Mouse (Mus musculus): ENCODE measurements around the gene Gm11214. TPM values are rescaled to one million over a fixed set of nuclear protein-coding genes. Genes with fewer than 3 reads are reported as not detected.
A peak's percentile ranks its signal among the peaks of the same experiment; 100 is the strongest.

Gm11214 gene
- polyA plus RNA-seq, 1 experiment from 2014 or later = not detected

- 27% methylated on average over 4 of the region's 4 CpGs for WGBS
- no peaks in the 10 kb centered on the region for H3K4me1 ChIP-seq (replicated peaks; ENCODE audit: control insufficient read depth, insufficient read depth)
These were observed 4.1 kb downstream of the Gm11214 start for GRCm38 (mm10) chr4:63659086-63659485.

DNA sequence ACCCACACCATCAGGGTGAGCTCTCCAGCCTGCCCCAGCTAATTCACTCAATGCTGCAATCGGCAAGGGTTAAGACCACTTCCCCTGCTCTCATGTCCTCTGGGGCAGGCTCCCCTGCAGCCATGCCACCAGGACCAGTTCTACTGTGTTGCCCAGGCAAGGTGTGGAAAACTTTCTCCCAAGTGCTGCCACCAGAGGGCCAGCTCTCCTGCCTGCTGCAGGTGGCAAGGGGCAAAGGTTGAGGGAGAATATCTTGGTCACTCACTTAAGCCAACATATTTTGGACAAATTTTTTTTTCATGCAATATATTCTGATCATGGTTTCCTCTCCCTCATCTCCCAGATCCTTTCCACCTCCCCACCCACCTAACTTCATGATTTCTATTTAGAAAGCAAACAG lies 8.8 kb downstream of the Gm11214 start:
- Histone ChIP-seq H3K4me3 (ENCODE audit: low read depth, low read length) (no peak overlapping the region), H3K9ac (ENCODE audit: low read length) (no peak overlapping the region), H3K4me1 (replicated peaks; ENCODE audit: control insufficient read depth, insufficient read depth) (no peaks in the 10 kb centered on the region), H3K9me3 (ENCODE audit: control insufficient read depth, low read length) (no peaks in the 10 kb centered on the region), H3K36me3 (ENCODE audit: control insufficient read depth, insufficient read depth, low read length) (no peaks in the 10 kb centered on the region), H3K4me2 (replicated peaks; ENCODE audit: low read depth) (no peak overlapping the region), H3K27ac (replicated peaks) (no peak overlapping the region), H3K27me3 (ENCODE audit: control insufficient read depth, insufficient read depth, low read length) (no peaks in the 10 kb centered on the region)
- WGBS = 77% methylated on average over 1 of the region's 1 CpGs
- TF ChIP-seq CTCF (IDR thresholded peaks at IDR 0.05; ENCODE audit: low read depth) = peak; percentile 62
- TF ChIP-seq EP300 (optimal IDR thresholded peaks at IDR 0.05) = no peak
- ATAC-seq (ENCODE audit: low FRiP score, low TSS enrichment) (no peak), DNase-seq (ENCODE audit: low spot score) (peak; percentile 16)

More at GRCm38 (mm10) chr4:63659086-63659485, 4.1 kb downstream of the Gm11214 start:
- TF ChIP-seq EP300 (optimal IDR thresholded peaks at IDR 0.05) (no peak), CTCF (IDR thresholded peaks at IDR 0.05; ENCODE audit: low read depth) (no peak)
- ATAC-seq (ENCODE audit: low FRiP score, low TSS enrichment) (no peak), DNase-seq (ENCODE audit: low spot score) (no peak)
- Histone ChIP-seq H3K9ac (ENCODE audit: low read length) (no peak overlapping the region), H3K4me2 (replicated peaks; ENCODE audit: low read depth) (no peak overlapping the region), H3K4me3 (ENCODE audit: low read depth, low read length) (no peak overlapping the region), H3K27ac (replicated peaks) (no peak overlapping the region), H3K36me3 (ENCODE audit: control insufficient read depth, insufficient read depth, low read length) (no peaks in the 10 kb centered on the region), H3K9me3 (ENCODE audit: control insufficient read depth, low read length) (no peaks in the 10 kb centered on the region), H3K27me3 (ENCODE audit: control insufficient read depth, insufficient read depth, low read length) (no peaks in the 10 kb centered on the region)

DNA sequence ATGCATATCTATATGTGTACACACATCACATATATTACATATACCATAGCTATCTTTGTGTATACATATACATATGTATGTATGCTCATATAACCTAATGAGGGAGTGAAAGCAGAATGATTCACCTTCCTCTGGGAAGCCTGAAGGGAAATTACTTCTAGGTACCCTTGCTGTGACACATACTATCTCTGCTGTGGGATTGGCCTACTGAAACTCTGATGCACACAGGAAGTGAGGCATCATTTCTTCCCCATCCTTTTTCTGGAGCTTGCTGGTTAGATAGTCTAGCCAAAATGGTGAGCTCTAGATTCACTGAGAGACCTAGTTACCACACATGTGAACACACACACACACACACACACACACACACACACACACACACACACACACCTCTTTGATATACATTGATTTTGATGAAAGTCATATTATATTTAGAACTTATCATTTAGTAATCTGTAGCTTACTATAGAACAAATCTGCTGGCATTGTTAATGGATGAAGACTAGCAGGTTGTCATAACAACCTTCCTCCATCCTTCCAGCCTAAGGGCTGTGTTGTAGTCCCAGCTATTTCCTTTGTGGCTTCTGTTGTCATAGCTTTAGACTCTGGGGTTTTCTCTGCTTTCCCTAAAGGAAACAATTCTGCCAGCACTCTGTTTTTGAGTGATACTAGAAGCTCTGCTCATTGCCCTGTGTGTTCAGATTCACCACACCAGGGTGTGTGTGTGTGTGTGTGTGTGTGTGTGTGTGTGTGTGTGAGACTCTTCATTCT lies 19.0 kb downstream of the Gm11214 start:
- Histone ChIP-seq H3K4me2 (replicated peaks; ENCODE audit: low read depth) (no peak overlapping the region), H3K4me1 (replicated peaks; ENCODE audit: control insufficient read depth, insufficient read depth) (no peaks in the 10 kb centered on the region), H3K9me3 (ENCODE audit: control insufficient read depth, low read length) (no peaks in the 10 kb centered on the region), H3K27ac (replicated peaks) (no peak overlapping the region), H3K4me3 (ENCODE audit: low read depth, low read length) (no peak overlapping the region), H3K27me3 (ENCODE audit: control insufficient read depth, insufficient read depth, low read length) (no peaks in the 10 kb centered on the region), H3K36me3 (ENCODE audit: control insufficient read depth, insufficient read depth, low read length) (no peaks in the 10 kb centered on the region), H3K9ac (ENCODE audit: low read length) (no peak overlapping the region)
- DNase-seq (ENCODE audit: low spot score) = no peak
- no peak for ATAC-seq (ENCODE audit: low FRiP score, low TSS enrichment)
- TF ChIP-seq EP300 (optimal IDR thresholded peaks at IDR 0.05) = no peak
- TF ChIP-seq CTCF (IDR thresholded peaks at IDR 0.05; ENCODE audit: low read depth) = no peak

- Histone ChIP-seq H3K4me1 (replicated peaks; ENCODE audit: control insufficient read depth, insufficient read depth) (no peaks in the 10 kb centered on the region), H3K27ac (replicated peaks) (no peak overlapping the region), H3K36me3 (ENCODE audit: control insufficient read depth, insufficient read depth, low read length) (no peaks in the 10 kb centered on the region), H3K9me3 (ENCODE audit: control insufficient read depth, low read length) (no peaks in the 10 kb centered on the region), H3K27me3 (ENCODE audit: control insufficient read depth, insufficient read depth, low read length) (no peaks in the 10 kb centered on the region), H3K4me3 (ENCODE audit: low read depth, low read length) (no peak overlapping the region), H3K4me2 (replicated peaks; ENCODE audit: low read depth) (no peak overlapping the region), H3K9ac (ENCODE audit: low read length) (no peak overlapping the region)
- ATAC-seq (ENCODE audit: low FRiP score, low TSS enrichment) (0 out of 2 replicates have a peak, but pooled peaks have one; percentile 42), DNase-seq (ENCODE audit: low spot score) (no peak)
- 60% methylated on average over 2 of the region's 2 CpGs for WGBS
- peak; percentile 34 for TF ChIP-seq EP300 (optimal IDR thresholded peaks at IDR 0.05)
- TF ChIP-seq CTCF (IDR thresholded peaks at IDR 0.05; ENCODE audit: low read depth) = no peak
These were observed 23.3 kb downstream of the Gm11214 start for GRCm38 (mm10) chr4:63639842-63640241.

- WGBS = 47% methylated on average over 1 of the region's 1 CpGs
- Histone ChIP-seq H3K27ac (replicated peaks) (no peak overlapping the region), H3K36me3 (ENCODE audit: control insufficient read depth, insufficient read depth, low read length) (no peaks in the 10 kb centered on the region), H3K4me1 (replicated peaks; ENCODE audit: control insufficient read depth, insufficient read depth) (no peaks in the 10 kb centered on the region), H3K9ac (ENCODE audit: low read length) (no peak overlapping the region), H3K4me3 (ENCODE audit: low read depth, low read length) (no peak overlapping the region), H3K4me2 (replicated peaks; ENCODE audit: low read depth) (no peak overlapping the region), H3K9me3 (ENCODE audit: control insufficient read depth, low read length) (no peaks in the 10 kb centered on the region), H3K27me3 (ENCODE audit: control insufficient read depth, insufficient read depth, low read length) (no peaks in the 10 kb centered on the region)
- TF ChIP-seq EP300 (optimal IDR thresholded peaks at IDR 0.05) (no peak), CTCF (IDR thresholded peaks at IDR 0.05; ENCODE audit: low read depth) (no peak)
- DNase-seq (ENCODE audit: low spot score) = no peak
- no peak for ATAC-seq (ENCODE audit: low FRiP score, low TSS enrichment)
These were observed 24.6 kb downstream of the Gm11214 start for GRCm38 (mm10) chr4:63638603-63639002.

DNA sequence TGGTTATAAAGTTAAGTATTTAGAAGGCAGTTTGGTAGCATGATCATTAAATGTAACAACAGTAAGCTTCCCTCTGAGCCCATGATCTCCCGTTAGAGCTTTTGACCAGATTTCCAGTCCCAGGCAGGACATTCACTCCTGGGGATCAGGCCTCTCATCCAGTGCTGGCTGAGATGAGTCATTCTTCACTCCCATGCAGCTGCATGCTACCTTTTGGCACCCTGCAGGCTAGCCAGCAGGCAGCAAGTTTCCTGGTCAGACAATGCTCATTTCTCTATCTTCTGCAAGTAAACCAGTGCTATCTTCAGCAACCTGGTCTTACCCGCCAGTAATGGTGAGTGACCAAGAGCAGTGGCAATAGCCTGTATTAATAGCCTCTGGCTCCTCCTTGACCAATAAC lies 30.0 kb downstream of the Gm11214 start:
- H3K27me3 ChIP-seq (ENCODE audit: control insufficient read depth, insufficient read depth, low read length) = no peaks in the 10 kb centered on the region
- ATAC-seq (ENCODE audit: low FRiP score, low TSS enrichment) = no peak
- H3K27ac ChIP-seq (replicated peaks) = no peak overlapping the region
- no peak overlapping the region for H3K4me3 ChIP-seq (ENCODE audit: low read depth, low read length)
- DNase-seq (ENCODE audit: low spot score) = no peak
- H3K36me3 ChIP-seq (ENCODE audit: control insufficient read depth, insufficient read depth, low read length) = no peaks in the 10 kb centered on the region
- H3K4me1 ChIP-seq (replicated peaks; ENCODE audit: control insufficient read depth, insufficient read depth) = no peaks in the 10 kb centered on the region
- H3K9ac ChIP-seq (ENCODE audit: low read length) = no peak overlapping the region
- H3K4me2 ChIP-seq (replicated peaks; ENCODE audit: low read depth) = no peak overlapping the region
- TF ChIP-seq CTCF (IDR thresholded peaks at IDR 0.05; ENCODE audit: low read depth) (no peak), EP300 (optimal IDR thresholded peaks at IDR 0.05) (no peak)
- no peaks in the 10 kb centered on the region for H3K9me3 ChIP-seq (ENCODE audit: control insufficient read depth, low read length)
- 78% methylated on average over 2 of the region's 2 CpGs for WGBS
